Mouse (Mus musculus) heart, postnatal 25 days (tissue): ENCODE measurements around the gene Plekhg6. TPM values are rescaled to one million over a fixed set of nuclear protein-coding genes. Genes with fewer than 3 reads are reported as not detected.

Experiments used
- DNase-seq: peaks from one replicate; pipeline ENCODE4 v3.0.0; 2022; ENCODE audit warnings: low spot score
- intact Hi-C: fragments of 180-260 bp; cut with DNase I; formaldehyde crosslinking; loops from one replicate; pipeline ENCODE4 v1.15.1; 2025
- total RNA-seq, 2 experiments: library from RNA; stranded (reverse); gene quantifications; 2 replicates each; pipeline ENCODE4 v1.2.3; 2021

Gene Plekhg6
- total RNA-seq, 2 experiments from 2014 or later = not detected

DNA sequence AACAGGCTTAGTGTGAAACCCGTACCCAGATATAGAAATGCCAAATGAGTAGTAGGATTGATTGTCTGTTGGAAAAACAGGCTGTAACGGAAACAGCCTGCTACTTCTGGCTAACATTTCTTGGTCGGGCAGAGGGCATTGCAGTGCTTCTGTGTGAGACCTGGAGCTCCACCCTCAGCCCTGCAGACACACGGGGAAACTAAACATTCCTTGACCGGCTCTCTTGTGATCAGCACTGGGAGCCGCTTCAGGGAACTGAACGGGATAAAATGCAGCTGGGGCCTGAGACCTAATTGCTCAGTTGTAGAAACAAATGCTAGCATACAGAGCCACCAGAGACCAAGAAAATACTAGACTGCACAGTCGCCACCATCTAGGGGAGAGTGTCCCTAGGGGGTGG is 24.3 kb downstream of the Plekhg6 start:
- no peak for DNase-seq
- intact Hi-C loops = no loop called here

- intact Hi-C loops = no loop called here
- DNase-seq = no peak
These were observed 25.3 kb downstream of the Plekhg6 start for GRCm38 (mm10) chr6:125355197-125355741.

- intact Hi-C loops = loop anchor here (5.0 kb wide), 1 partner anchor 42 kb away; the partner anchor contains the start of gene Ltbr
- peak; percentile 78 for DNase-seq
These were observed 26.0 kb downstream of the Plekhg6 start for GRCm38 (mm10) chr6:125354352-125355151.

DNA sequence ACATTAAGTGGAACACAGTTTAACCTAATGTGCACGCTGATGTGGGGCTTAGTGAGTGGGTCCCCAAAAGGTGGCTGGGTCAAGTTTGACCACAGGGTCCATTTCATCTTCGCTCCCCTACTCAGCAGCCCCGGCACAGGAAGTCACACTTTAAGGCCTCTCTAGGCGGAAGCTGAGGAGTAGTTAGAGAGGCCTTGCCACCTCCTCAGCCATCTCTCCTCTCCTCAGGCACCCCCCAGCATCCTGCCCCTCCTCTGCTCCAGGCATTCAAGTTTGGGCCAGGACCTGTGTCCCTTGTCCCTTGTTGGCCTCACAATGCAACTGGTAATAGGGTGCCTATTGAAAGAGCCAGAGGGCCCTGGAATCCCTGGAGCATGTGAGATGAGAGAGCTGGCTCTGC is 26.9 kb downstream of the Plekhg6 start:
- DNase-seq = no peak
- intact Hi-C loops = loop anchor here (5.0 kb wide), 1 partner anchor 41 kb away; the partner anchor contains the start of gene Ltbr

DNA sequence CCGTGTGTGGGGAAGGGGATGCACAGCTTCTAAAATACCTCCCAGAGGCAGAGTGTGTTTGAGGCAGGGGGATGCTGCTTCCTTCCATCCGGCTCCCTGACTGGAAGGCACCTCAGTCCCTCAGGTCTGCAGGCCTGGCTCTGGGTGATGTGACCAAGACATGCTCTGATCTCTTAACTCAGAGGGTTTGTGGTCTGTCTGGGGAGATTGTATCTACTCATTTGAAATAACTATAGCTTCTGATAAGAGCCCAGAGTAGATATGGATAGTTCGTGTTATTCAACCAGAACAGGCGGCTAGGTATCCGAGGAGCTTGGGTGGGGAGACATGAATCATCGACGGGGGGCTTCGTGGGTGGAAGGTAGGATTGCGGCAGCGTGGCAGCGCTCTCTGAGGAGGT is 27.4 kb downstream of the Plekhg6 start:
- intact Hi-C loops = loop anchor here (5.0 kb wide), 1 partner anchor 41 kb away; the partner anchor contains the start of gene Ltbr

GRCm38 (mm10) chr6:125352811-125353210 is 27.8 kb downstream of the Plekhg6 start:
- intact Hi-C loops = loop anchor here (5.0 kb wide), 1 partner anchor 41 kb away; the partner anchor contains the start of gene Ltbr
- no peak for DNase-seq

More for the DNA sequence above, 27.4 kb downstream of the Plekhg6 start:
- no peak for DNase-seq

- intact Hi-C loops = loop anchor here (5.0 kb wide), 1 partner anchor 40 kb away; the partner anchor contains the start of gene Ltbr
These were observed 28.6 kb downstream of the Plekhg6 start for GRCm38 (mm10) chr6:125352046-125352384.

DNA sequence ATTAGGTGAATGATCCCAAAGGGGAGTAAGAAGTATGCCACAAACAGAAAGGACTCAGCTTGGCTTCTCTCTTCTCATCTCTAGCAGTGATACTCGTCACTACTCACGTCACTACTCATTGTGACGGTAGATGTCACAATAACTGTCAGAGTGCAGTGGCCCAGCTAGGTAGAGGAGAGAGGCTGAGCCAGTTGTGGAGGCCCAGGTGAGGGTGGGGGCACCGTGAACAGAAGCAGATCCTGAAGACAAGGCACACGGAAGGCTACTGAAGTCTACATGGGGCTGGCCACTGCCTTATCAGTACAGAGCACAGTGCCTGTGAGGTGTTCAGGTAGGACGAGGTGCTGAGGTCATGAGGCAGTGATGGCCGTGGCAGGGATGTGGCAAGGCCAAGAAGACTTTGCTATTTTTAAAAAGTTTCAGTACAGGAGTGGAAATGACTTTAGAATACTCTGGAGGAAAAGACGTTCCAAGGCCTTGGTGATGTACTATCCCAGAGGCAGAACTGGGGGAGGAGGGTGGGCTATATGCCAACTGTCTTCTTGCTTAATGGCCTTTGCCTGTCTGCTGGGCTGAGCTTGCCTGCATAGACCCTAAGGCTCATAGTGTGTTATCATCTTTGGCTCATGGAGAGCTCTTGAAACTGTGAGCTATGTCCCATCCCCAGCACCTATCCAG is 29.1 kb downstream of the Plekhg6 start:
- DNase-seq = no peak
- intact Hi-C loops = loop anchor here (2.0 to 5.0 kb wide), 2 partner anchors 39 to 187 kb away; partner anchors contain the start of gene Ltbr

More at GRCm38 (mm10) chr6:125352046-125352384, 28.6 kb downstream of the Plekhg6 start:
- no peak for DNase-seq

DNA sequence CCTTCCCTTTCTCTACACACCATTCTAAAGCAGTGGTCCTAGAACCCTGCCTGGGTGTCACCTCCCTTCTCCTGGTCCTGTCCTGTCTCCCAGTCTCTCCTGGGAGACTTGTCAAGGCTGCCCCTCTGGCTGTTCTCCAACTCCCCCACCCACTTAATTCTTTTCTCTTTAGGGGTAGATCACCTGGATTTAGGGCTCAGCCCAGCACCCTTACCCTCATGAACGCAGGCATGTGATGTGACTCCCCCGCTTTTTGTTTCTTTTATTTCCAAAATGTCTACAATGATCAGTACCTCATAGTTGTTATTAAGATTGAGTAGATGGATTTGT is 29.6 kb downstream of the Plekhg6 start:
- no peak for DNase-seq
- intact Hi-C loops = loop anchor here (2.0 to 5.0 kb wide), 2 partner anchors 39 to 186 kb away; partner anchors contain the start of gene Ltbr

DNA sequence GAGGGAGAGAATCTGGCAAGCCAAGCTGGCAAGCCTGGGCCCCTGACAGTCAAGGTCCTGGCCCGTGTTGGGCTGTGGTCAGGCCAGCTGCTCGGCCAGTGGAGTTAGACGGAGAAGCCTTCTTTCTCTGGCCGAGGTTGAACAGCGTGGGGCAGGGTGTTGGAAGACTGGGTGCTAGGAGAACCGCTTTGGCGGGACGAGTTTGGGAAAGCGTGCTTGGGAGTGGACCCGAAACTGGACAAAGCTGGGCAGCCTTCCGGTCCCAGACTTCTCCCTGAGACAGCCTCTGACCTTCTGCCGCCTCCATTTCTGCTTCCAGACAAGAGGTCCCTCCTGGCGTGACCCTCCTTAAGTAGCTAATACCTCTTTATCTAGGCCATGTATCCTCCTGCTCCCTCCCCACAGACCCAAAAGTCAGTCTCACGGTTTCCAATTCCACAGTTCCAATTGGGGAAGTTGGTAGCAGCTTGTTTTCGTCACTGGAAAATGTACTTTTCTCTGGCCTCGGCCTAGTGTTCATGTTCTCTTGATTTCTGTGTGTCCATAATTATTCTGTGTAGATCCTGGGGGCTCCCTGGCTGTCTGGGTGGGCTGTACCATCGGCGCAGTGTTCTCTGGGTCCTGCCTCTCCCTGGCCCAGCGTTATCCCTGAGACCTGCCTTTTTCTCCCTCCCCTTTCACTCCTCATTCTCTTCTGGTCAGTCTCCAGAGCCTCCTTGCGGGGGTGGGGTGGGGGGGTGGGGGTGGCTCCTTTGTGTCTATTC is 30.2 kb downstream of the Plekhg6 start:
- no peak for DNase-seq
- intact Hi-C loops = loop anchor here (2.0 to 5.0 kb wide), 2 partner anchors 38 to 186 kb away; partner anchors contain the start of gene Ltbr

GRCm38 (mm10) chr6:125349575-125350230 is 30.9 kb downstream of the Plekhg6 start:
- intact Hi-C loops = loop anchor here (2.0 to 5.0 kb wide), 3 partner anchors 19 to 185 kb away; partner anchors contain the start of gene Ltbr
- DNase-seq = peak; percentile 63

DNA sequence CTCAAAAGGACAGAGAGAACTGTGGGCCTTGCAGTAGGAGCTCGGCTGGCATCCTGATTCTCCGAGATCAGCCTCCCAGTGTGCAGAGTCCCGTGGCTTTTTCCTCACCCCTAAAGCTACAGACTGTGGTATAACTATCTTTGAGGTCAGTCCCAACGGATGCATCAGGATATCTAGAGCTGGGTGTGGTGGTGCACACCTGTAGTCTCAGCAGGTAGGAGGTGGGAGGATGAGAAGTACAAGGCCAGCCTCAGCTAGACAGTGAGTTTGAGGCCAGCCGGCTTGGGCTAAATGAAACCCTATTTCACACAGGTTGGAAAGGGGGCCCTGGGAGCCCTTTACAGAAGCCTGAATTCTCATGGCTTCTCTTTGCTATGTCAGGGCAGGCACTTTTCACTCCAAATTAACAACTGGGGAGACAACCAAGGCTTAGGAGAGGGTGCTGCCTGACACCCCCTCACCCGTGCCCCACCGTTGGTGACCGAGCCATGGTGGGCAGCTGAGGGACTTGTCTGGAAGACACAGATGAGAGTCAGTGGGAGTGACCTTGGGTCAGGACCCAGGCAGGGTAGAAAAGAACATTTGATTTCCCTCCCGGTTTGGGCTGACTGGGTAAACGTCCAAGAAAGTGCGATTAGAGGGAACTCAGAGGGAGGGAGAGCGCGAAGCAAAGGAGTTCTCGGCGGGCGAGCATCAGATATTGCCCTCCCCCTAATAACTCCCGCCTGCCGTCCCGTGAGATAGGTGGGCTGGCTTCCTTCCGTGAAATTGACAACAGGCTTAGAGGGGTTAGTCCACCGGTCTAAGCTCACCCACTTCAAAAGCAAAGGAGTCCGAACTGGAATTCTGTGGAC is 31.6 kb downstream of the Plekhg6 start, which contains the start of gene Tnfrsf1a:
Tnfrsf1a (plus strand) TSS at position 642 of the 854 bp plus-strand sequence.
- intact Hi-C loops = loop anchor here (2.0 kb wide), 1 partner anchor 18 kb away; no protein-coding TSS in a partner anchor
- DNase-seq = no peak

- DNase-seq = no peak
- intact Hi-C loops = no loop called here
These were observed 34.6 kb downstream of the Plekhg6 start for GRCm38 (mm10) chr6:125346029-125346428.

- no peak for DNase-seq
- intact Hi-C loops = no loop called here
These were observed 35.0 kb downstream of the Plekhg6 start for GRCm38 (mm10) chr6:125345625-125346024.

DNA sequence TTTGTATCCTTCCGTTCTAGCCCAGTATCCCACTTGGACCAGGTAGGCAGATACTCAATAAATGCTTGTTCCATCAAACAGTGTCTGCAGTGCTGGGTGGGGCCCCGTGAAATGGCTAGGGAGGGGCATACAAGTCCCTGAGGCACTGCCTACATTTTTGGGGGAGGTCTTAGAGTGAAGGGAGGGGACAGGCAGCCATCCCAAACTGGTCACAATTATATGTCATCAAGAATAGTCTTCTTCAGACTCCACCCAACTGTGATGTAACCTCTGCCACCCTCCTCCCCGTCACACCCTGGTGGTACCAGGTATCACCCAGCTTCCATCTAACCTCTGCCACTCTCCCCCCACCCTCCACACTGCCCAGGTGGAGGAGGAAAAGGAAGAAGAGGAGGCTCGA is 35.7 kb downstream of the Plekhg6 start:
- DNase-seq = no peak
- intact Hi-C loops = no loop called here

- intact Hi-C loops = no loop called here
These were observed 36.5 kb downstream of the Plekhg6 start for GRCm38 (mm10) chr6:125344084-125344483.

DNA sequence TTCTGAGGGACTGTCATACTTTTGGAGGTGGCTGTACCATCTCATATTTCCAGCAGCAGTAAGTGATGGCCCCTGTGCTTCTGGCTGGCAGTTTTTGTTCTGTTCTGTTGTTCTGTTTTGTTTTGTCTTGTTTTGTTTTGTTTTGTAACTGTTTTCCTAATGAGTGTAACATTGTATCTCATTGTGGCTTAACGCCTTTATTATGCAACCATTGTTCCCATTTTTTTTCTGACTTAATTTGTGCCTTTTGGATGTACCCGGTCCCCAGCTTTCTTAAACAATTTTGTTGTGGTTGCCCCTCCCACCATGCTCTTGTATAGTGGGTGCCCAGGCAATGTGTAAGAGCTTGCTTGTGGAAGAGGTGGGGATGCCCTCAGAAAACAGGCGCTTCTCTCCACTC is 38.4 kb downstream of the Plekhg6 start:
- intact Hi-C loops = no loop called here
- no peak for DNase-seq

More at GRCm38 (mm10) chr6:125344084-125344483, 36.5 kb downstream of the Plekhg6 start:
- DNase-seq = no peak

- DNase-seq = no peak
- intact Hi-C loops = no loop called here
These were observed 40.3 kb downstream of the Plekhg6 start for GRCm38 (mm10) chr6:125340244-125340643.
